Mouse (Mus musculus) bone marrow macrophage, adult 2 months (primary cell): Measurements from ENCODE around the gene Naip6.
"Not testable (repeated sequence)": the region's sequence is repeated elsewhere in the genome, so short reads cannot be mapped to it uniquely, and the experiment has no call there.

ENCODE experiments used
- CTCF ChIP-seq: IDR thresholded peaks from 2 replicates; pipeline ENCODE4 v1.5.1; 2012; ENCODE audit warnings: low read depth, mild to moderate bottlenecking, low read length, moderate library complexity
- POLR2A ChIP-seq: IDR thresholded peaks from 2 replicates; pipeline ENCODE4 v1.6.1; 2012; ENCODE audit warnings: mild to moderate bottlenecking, low read depth, low read length, borderline replicate concordance

GRCm38 (mm10) chr13:100255925-100256324 is 61.5 kb downstream of the Naip6 start:
- not testable (repeated sequence) for TF ChIP-seq POLR2A, CTCF
